Mouse (Mus musculus) neural tube, embryonic 10.5 days (tissue): ENCODE measurements around the gene Slfn1.
"Not testable (repeated sequence)": the region's sequence is repeated elsewhere in the genome, so short reads cannot be mapped to it uniquely, and the experiment has no call there.

Experiments used
- DNase-seq: peaks from one replicate; pipeline ENCODE4 v3.0.0-alpha.2; 2017; ENCODE audit warnings: low spot score; ENCODE audit errors: extremely low spot score

Gene Slfn1

DNA sequence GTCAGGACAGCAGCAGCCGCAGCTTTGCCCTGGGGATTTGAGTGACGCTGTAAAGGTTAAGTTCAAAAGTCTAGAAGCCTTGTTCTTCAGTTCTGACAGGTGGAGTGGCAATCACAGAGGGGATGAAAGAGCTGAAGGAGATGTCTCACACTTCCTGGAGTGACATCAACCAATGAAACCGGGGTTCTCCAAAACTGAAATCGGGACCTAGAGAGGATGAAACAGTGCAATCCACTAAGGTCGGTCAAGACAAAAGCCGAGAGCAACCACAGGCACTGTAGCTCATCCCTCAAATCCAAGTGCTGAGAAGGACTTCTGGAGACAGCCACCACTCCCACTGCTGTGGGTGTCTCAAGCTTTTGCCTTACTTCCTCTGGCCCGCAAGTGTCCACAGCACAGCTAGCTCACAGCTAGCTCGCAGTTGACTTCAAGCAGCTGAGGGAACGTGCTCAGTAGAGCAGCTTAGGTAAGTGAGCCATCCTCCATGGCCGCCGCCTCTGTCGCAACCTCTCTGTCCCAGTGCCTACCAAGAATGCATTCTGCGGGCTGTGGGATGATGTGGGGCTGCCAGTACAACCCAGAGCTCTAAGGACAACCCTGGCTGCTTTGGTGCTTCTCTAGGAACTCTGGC is at the start of gene Slfn1:
Gene Slfn1, plus strand, starts transcription at position 253 of the 631 bp plus-strand sequence.
- no peak for DNase-seq

DNA sequence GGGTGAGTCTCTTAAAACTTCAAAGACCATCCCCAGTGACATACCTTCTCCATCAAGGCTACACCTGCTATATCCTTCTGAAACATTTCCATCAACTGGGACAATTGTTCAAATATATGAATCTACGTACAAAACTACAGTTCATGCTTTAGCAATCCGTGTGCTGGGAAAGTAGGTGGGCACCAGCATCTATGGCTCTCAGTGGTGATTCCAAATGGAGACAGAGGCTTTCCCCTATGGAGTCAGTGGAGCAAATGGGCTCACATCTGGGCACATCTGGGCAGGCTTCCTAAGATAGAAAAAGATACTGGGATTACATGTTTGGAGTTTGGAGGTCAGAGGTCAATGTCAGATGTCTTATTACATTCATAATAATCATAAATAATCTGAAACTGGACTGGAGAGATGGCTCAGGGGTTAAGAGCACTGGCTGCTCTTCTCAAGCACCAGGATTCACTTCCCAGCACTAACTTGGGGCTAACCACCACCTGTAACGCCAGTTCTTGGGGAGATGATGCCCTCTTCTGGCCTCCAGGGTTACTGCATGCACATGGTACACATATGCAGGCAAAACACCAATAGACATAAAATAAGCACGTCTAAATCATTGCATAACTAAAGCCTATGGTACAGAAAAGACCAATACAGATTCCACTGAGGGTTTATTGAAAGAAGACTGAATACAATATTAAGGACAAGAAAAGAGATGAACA is 48.5 kb upstream of the Slfn1 start:
- DNase-seq: no peak

DNA sequence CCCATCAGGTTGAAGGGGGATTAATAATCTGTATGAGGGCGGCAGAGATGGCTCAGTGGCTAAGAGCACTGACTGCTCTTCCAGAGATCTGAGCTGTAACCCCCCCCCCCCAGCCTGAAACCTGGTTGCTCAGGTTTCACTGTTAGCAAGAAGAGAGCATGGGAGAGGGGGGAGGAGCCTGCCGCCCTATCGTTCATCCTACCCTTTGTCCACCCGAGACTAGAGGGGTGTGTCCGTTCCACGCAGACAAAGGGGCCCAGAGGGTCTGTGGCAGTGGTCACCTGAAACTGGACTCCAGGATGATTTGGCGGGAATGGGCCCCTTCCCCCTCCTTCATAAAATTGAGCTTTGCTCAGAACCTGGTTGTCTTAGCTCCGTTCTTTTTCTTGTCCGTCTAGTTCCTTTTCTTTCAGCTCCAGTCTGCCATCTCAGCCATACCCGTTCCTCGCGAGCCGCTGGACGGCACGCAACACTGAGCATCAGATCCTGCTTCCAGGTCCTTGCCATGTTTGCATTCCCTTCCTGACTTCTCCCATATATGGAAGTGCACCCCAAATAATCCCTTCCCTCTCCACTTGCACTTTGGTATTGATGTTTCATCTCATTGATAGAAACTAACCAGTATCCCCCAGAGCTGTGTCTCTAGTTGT is 46.2 kb upstream of the Slfn1 start:
- no peak for DNase-seq

DNA sequence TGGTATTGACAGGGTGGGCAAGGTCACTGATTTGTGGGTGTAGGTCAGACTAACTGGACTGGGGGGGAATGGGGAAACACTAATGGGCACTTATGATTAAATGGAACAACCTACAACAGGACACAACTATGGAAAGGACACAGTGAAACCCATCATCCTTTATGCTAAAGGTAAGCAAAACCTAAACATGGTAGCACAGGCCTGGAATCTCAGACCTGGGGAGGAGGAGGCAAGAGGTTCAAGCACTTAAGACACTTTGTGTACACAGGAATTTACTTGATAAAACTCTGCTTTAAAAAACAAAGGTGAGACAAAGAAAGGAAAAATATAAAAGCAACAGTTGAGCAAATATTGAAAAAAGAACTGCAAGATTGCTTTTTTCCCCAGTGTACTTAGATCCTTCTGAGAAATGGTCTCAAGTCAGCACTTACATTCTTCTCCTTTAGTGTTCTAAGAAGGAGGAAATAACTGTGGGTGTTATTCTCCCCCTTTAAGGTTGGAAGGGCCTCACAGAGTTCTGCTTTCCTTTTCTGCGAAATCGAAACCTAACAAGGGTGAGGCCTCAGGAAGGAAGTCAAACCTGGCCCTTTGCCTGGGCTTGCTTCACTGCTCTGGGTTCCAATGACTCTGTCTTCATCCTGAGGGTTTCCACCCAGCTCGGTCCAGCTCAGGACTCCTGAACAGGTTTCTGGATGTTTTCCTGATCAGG is 38.8 kb upstream of the Slfn1 start:
- DNase-seq: no peak

DNA sequence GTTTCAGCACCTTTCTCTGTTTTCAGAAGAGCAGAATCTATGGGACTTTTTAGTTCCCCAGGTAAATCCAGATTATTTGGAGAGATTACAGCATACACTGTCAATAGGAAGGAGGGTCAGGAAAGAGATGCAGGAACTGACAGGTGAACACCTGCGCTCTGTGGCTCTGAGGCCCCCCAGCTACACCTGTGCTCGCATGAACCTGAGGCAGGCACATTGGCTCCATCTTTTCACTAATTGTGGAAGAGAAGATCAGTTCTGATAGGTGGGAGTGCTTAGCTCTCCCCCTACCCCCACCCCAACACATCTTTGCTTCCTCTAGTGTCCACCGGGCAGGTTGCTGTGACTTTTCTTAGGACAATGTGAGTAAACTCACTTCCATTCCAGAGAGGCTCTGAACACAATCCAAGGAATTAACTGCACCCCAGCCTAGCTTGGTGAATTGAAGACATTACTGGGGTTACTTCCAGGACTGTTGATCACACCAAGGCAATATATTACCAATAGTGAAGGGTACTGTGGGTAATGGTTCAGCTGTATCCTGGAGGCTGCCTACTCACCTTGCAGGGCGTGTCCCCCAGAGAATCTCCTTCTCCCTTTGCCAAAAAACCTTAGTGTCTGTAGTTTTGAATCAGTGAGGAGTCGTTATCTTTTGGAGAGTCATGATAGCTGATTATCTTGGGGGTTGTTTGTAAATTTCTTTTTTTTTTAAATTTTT is 38.1 kb upstream of the Slfn1 start:
- DNase-seq: no peak

DNA sequence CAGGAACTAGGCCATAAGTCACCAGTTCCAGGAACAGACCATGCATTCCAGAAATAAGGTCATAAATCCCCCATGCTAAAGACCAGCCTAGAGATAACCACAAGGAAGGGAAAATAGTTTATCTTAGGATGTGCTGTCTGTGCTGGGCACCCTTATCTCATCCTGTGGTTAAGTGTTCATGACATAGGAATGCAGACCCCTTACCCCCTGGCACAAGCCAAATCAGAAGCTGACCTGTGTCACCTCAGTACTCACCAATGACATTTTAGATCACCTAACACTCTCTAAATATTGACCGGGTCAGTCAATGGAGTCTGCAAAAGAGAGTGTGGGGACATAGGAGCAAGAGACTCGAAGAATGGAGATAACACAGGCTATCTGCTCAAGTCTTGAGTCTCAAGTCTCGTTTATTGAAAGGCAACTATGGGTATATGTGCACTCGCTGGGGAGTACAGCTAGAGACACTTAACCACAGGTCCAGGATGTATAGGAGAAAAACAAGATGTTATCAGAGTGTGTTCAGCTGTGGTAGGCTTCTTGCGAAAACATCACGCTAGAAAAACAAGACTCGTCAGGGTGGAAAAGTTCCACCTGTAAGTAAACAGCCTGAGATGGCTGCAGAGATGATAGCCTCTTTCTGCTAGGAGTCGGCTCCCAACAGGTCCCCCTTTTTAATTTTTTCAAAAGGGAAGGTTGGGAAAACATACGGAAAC is 37.0 kb upstream of the Slfn1 start:
- no peak for DNase-seq

DNA sequence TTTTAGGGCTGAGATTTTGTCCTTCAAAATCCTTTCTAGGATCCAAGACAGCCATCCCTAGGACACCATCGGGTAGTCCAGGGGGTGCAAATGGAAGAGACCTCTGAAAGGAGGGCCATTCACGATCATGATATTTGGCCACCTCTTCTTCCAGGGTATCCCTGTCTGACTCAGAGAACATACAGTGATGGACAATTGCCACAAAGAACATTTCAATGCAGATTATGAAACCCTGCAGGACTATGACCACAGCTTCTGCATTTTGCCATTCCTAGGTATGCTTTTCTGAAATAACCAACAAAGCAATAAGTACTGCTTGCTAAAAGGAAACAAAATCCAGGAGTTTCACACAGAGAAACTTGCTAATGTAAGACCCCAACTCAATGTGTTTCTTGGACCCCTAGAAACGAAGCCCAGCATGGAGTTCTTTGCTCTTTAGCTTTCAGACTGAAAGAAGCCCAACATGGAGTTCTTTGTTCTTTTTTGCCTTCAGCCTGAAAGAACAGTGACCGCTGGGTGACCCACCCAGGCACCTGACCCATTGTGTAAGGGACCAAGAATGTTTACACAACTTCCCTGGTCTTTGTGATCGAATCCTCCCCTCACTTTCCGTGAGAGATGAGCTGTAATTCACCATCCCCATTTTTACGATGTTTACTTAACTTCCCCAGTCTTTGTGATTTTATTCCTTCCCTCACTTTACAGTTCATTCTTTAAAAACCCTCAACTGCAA is 33.7 kb upstream of the Slfn1 start:
- DNase-seq: no peak

DNA sequence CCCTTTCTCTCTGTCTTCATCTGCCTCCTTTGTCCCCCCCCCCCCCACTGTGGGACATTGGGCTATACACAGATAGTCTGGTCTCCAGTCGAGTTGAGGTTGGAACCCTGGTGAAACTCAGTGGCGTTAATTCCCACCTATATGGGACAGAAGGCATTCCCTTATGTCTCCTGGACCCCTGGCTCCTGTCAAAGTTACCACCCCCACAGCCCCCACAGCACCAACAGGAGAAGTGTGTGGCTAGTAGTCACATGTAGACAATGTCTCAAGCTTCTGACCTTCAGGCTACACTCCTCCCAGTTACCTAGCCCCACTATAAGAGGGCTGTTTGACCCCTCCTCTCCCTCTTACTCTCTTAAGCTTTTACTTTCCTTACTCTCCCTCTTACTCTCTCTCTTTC is 32.5 kb upstream of the Slfn1 start:
- no peak for DNase-seq

DNA sequence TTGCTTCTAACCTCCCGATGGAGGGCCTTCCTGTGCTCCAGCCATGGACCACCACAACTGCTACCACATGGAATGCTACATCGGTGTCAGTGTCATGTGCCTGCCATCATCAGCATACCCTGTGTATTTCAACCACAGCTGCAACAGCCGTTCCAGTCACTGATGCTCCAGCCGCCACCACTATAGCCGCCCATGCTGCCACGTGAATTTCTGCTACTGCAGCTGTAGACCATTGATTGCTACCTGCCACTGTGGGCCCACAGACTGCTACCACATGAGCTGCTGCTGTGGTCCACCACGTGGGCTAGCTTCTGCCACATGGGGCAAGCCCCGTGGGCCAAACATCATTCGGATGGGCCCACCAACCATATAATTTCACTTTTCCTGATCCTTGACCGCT is 31.9 kb upstream of the Slfn1 start:
- no peak for DNase-seq

DNA sequence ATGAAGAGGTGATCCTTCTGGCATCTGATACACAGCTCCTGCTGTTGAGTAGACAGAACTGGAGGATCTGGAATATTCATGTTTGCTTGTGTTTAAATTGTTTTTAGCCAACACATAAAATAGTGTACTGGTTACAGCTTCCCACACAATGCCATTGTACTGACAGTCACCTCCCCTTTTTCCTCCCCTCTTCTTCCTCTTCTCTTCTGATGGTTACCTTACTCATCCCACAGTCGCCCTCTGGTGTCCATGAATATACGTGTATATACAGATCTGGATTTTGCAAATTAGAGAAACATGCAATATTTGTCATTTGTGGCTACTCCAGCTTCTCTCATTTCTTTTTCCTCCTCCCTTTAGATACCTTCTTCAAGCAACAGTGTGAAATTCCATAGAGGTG is 1.5 kb upstream of the Slfn1 start:
- no peak for DNase-seq

DNA sequence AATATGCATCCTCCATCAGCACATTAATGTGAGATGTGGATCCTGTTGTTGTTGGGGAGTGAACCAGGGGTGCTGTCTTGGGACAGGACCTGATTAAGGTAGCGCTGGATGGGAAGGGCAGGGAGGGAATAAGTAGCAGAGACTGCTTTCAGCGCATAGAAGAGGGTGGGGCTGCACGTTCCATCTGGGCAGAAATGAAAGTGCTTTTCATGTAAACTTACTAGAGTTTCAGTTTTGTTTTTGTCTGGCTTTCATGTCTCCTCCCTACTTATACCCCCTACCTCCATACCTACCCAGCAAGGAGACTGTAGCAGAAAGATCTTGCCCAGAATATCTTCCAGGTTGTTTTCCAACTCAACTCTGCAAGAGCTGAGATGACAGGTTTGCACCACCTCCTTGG is 1.4 kb downstream of the Slfn1 start:
- no peak for DNase-seq

DNA sequence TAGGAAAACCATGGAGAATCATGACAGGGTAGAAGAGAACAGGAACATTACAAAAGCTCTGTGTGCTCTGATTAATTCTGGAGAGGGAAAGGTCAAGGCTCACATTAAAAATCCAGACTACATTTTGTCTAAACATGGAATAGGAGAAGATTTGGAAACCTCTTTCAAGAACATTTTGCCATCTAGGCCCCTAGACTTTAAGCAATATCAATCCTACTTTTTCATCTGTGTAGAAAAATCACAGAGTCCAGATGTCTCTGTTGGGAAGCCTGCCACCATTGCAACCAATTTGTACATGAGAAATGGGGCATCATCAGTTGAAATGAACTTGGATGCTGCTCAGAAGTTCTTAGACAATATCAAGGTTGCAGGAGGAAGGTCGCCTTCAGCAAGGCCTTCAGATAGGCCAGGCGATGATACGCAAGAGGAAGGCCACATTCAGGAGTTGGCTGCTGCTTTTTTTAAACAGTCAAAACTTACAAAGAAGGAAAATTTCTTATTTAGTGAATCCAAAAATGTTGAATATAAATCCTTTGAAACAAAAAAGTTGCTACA is 4.6 kb downstream of the Slfn1 start:
- no peak for DNase-seq

DNA sequence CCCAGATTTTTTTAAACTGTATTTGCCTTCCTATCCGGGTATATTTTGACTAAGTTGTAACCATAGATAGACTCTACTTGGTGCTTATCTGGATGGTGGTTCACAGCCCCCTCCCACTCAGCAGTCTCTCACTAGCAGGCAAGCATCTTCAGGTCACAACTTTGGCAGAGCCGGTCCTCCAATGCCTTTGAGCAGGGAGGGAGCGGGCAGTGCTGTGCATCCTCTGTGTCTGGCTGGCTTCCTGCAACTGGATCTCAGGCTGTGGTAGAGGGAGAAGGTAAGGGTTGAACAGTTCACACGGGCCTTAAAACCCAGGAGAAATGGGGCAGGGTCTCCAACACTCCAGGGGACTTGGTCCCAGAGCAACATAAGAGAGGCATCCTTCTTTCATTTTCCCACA is 6.5 kb downstream of the Slfn1 start:
- no peak for DNase-seq

DNA sequence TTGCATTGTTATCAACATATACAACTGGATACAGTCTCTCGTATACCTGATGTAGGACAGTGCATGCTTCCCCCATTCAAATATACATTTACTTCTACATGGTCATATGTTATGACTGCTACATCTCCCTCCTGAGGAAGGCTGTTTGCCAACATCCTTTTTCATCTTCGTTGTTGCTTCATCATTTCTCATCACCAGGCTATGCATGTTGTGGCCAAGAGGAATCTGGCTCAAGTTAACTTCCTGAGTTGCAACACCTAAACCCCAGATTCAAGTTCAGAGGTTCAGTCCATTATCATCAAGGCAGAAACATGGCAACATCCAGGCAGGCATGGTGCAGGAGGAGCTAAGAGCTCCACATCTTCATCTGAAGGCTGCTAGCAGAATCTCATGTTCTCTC is 8.3 kb downstream of the Slfn1 start:
- DNase-seq: no peak

DNA sequence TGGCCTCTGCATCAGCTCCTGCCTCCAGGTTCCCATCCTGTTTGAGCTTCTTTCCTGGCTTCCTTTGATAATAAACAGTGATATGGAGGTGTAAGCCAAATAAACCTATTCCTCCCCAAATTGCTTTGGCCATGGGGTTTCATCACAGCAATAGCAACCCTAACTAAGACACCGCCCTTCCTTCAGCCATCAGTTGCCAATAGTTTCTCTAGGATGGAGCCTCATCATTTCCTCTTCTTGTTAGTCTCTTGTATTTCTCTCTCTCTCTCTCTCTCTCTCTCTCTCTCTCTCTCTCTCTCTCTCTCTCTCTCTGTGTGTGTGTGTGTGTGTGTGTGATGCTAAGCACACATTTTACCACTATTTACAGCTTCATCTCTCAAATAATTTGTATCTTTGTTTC is 9.0 kb downstream of the Slfn1 start:
- not testable (repeated sequence) for DNase-seq

DNA sequence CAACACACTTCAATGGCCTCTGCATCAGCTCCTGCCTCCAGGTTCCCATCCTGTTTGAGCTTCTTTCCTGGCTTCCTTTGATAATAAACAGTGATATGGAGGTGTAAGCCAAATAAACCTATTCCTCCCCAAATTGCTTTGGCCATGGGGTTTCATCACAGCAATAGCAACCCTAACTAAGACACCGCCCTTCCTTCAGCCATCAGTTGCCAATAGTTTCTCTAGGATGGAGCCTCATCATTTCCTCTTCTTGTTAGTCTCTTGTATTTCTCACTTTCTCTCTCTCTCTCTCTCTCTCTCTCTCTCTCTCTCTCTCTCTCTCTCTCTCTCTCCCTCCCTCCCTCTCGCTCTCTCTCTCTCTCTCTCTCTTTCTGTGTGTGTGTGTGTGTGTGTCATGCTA is 20.6 kb downstream of the Slfn1 start:
- DNase-seq: not testable (repeated sequence)

DNA sequence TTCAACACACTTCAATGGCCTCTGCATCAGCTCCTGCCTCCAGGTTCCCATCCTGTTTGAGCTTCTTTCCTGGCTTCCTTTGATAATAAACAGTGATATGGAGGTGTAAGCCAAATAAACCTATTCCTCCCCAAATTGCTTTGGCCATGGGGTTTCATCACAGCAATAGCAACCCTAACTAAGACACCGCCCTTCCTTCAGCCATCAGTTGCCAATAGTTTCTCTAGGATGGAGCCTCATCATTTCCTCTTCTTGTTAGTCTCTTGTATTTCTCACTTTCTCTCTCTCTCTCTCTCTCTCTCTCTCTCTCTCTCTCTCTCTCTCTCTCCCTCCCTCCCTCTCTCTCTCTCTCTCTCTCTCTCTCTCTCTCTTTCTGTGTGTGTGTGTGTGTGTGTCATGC is 32.3 kb downstream of the Slfn1 start:
- DNase-seq: not testable (repeated sequence)
